Mouse (Mus musculus) liver, adult 2 months (tissue): ENCODE data around the gene Anapc5.
A peak's percentile ranks its signal among the peaks of the same experiment; 100 is the strongest.

ENCODE experiments used
- CTCF ChIP-seq: fragments of 200-500 bp; IDR thresholded peaks from 2 replicates; pipeline ENCODE4 v1.5.1; 2011; ENCODE audit warnings: low read depth, low read length, control low read depth
- POLR2A ChIP-seq: fragments of 200-500 bp; IDR thresholded peaks from 2 replicates; pipeline ENCODE4 v1.6.1; 2011; ENCODE audit warnings: low read length, control low read depth; ENCODE audit not compliant: insufficient read depth; ENCODE audit errors: extremely low read depth

GRCm38 (mm10) chr5:122849521-122850318 is 28.6 kb upstream of the Anapc5 start, which contains the start of gene Rnf34:
- no peak for TF ChIP-seq CTCF
- peak; percentile 93 for TF ChIP-seq POLR2A
